Mouse (Mus musculus): ENCODE results near the gene Ndufaf3.

Ndufaf3 gene

GRCm38 (mm10) chr9:108566815-108567776, at the start of gene Ndufaf3:
Gene Ndufaf3, minus strand, starts transcription at chr9:108567434.
- peak; percentile 98 for DNase-seq

GRCm38 (mm10) chr9:108611488-108611887, 44.3 kb upstream of the Ndufaf3 start:
- no peak for DNase-seq

- DNase-seq = no peak
These were observed 41.7 kb upstream of the Ndufaf3 start for GRCm38 (mm10) chr9:108608889-108609288.

DNA sequence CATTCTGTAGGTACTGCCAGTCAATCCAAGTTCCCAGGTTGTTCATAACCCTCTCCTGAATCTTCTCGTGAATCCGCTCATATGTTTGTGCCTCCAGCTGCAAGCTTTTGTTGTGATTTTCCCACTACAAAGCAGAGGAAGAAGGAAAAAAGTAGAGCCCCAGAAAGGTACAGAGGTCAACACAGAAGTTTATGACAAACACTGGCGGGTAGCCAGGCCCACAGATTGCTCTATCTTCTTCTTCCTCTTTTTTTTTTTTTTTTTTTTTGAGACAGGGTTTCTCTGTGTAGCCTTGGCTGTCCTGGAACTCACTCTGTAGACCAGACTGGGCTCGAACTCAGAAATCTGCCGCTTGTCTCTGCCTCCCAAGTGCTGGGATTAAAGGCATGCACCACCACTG, 40.7 kb upstream of the Ndufaf3 start:
- DNase-seq = peak in 1 of 2 experiments; percentile 21

GRCm38 (mm10) chr9:108601986-108602385, 34.8 kb upstream of the Ndufaf3 start:
- DNase-seq = no peak

DNA sequence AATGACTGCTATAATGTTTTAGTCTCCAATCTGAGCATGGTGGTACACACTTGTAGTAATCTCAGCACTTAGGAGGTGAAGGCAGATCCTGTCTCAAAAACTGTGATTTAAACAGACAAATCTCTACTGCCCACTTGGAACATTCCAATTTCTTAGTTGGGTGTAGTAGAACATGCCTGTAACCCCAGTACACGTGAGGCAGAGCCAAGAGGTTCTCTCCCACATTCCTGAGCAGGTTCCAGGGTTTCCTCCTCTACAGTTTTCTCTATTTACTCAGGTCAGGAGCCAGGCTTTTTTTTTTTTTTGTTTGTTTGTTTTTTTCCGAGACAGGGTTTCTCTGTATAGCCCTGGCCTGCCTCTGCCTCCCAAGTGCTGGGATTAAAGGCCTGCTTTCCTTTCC, 32.8 kb upstream of the Ndufaf3 start:
- DNase-seq = no peak

GRCm38 (mm10) chr9:108599021-108599566, 31.9 kb upstream of the Ndufaf3 start:
- DNase-seq = no peak

DNA sequence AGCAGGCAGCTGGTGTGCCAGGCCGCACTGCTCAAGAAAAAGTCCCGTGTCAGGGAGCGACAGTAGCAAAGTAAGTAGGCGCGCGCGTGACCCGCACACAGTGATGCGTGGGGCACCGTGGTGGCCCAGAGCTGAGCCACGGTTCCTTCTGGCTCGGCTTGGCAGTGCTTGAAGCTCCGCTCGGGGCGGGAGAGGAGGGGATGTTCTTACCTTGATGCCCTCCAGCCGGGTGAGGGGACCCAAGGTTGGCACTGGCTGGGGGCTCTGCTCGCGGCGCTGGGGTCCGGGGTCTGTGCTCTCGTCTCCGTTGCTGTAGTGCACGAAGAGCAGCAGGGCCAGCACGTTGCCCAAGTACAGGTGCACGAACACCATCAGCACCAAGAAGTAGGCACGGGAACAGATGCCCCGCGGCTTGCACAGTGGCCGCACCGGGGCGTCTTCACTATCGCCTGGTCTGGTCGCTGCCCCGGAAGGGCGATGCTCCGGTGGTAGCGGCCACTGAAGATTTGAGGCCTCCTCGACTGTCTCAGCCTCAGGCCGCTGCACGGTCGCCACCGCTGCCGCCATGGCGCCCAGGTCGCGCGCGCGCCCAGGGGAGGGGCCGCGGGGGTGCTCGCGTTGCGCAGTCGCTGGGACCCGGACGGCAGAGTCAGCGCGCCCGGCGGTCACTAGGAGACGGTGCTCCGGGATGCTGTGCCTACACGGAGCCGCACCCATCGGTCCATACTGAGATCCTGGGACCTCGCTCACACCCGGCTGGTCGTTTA, 29.9 kb upstream of the Ndufaf3 start, which contains the start of gene P4htm:
TSS of gene P4htm (minus strand) at position 670 of the 767 bp plus-strand sequence.
- peak; percentile 53 to 78 for DNase-seq

- DNase-seq = no peak
These were observed 27.1 kb upstream of the Ndufaf3 start for GRCm38 (mm10) chr9:108594354-108594753.

GRCm38 (mm10) chr9:108591462-108591861, 24.2 kb upstream of the Ndufaf3 start:
- no peak for DNase-seq

- DNase-seq = no peak
These were observed 22.0 kb upstream of the Ndufaf3 start for GRCm38 (mm10) chr9:108589229-108589628.

- DNase-seq = peak; percentile 54 to 80
These were observed 20.4 kb upstream of the Ndufaf3 start for GRCm38 (mm10) chr9:108587571-108588180.

- DNase-seq = no peak
These were observed 12.1 kb upstream of the Ndufaf3 start for GRCm38 (mm10) chr9:108579344-108579690.

DNA sequence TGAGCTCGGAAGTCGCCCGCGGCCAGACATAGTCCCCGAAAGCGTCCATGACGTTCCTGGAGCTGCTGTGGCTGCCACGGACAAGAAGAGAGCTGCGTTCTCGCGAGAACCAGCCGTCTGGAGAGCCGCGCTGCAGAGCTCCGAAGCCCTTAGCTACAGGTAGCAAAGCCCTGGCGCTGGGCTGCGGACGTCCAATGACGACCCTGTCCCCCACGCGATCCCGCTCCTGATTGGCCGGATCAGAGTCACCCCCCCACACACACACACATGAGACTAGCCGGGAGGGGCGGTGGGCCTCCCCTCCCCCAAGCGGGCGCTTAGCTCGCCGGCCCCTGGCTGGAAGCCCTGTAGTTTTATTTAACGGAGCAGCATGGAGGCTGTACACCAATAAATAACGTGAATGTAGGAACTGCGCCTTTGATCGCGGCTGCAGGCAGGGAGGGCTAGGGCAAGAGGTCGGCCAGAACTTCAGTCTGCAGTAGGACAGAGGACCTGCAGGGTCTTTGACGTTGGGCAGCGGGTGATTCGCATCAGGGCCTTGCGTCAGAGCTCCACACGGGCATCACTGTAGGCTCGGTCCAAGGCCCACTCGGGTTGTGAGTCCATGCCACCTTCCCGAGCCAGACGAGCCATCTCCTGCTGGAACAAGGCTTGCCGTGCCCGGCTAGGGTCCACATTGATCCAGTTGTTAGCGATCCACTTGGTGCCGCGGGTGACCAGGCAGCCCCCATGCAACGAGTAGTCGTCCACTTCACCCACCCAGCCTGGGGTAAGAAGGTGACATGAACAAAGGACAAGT, 11.5 kb upstream of the Ndufaf3 start, which contains the start of gene Wdr6:
TSS of gene Wdr6 (minus strand) at position 195 of the 799 bp plus-strand sequence.
- DNase-seq = peak; percentile 95 to 99

DNA sequence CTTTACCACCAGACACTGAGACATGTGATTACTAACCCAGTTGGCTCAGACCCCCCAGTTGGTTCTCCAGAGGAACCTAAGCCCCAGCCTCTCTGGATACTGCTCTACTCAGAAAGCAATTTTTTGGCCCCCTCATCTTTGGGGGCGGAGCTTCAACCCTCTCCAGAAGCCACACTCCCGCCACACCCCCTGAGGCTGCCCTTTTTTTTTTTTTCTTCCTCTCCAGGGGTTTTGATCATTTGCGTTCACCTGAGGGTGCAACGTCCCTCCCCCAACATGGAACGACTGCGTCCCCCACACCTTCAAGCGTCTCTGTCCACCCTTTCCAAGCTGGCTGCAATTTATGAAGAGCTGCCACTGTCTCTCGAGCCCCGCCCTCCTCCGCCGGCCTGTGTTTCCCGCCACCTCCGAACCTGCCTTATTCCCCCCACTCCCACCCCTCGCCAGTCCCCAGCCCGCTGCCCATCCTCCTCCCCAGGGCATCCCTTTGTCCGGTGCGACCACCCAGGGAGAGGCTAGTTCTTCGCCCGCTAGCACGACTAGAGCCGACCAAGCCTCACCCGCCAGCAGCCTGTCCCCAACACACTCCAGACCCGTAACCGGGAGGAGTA, 10.8 kb upstream of the Ndufaf3 start:
- DNase-seq = peak; percentile 49 to 69

- DNase-seq = no peak
These were observed 9.8 kb upstream of the Ndufaf3 start for GRCm38 (mm10) chr9:108577025-108577424.

- DNase-seq = no peak
These were observed 8.4 kb upstream of the Ndufaf3 start for GRCm38 (mm10) chr9:108575321-108576297.

- peak in 1 of 2 experiments; percentile 38 for DNase-seq
These were observed 7.7 kb upstream of the Ndufaf3 start for GRCm38 (mm10) chr9:108574921-108575320.

DNA sequence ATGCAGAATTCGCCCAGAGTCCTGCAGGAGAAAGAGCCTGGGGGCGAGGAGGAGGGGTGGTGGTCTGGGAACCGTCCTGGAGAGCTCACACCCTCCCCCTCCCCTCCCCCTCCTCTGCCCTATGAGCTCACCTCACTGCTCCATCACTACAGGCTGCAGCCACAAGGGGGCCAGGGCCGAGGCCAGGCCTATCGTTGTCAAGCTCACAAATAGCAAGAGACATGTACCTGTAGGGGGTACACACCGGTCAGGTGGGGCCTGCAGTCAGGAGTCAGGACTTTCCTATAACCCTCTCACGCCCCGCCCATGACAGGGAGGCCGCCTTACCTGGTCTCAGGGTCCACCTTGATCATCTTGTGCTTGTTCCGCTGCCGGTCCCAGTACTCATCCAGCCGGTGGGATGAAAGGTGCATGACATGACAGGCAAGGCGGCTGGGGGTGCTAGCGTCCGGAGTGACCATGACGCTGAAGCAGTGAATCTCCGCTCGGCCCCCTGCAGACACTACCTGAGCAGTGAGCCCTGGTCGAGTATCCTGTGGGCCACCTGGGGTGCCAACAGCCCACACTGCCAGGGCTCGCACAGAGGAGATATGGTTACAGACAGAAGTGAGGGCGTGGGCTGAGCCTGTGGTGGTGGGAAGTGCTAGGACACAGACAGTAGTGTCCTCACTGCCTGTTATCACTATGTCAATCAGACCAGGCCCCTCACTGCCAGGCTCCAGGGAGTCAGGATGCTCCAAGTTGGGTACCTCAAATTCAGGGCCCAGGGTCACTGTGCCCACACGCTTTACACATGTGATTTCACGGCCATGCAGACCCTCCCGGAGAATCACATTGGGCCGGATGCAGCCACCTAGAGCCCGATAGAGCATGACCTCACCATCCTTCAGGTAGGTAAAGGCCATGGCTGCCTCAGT, 6.8 kb upstream of the Ndufaf3 start:
- peak; percentile 75 to 84 for DNase-seq
